Mouse (Mus musculus) heart, embryonic 15.5 days (tissue): Measurements from ENCODE around the gene Slc15a4. TPM values are rescaled to one million over a fixed set of nuclear protein-coding genes. Genes with fewer than 3 reads are reported as not detected.
A peak's percentile ranks its signal among the peaks of the same experiment; 100 is the strongest.

Source experiments
- ATAC-seq: fragments of 200-750 bp; cut with Nextera tagmentation; replicated peaks from 2 replicates; pipeline ENCODE4 v1.8.0; 2017; ENCODE audit warnings: low read depth, moderate TSS enrichment; ENCODE audit not compliant: insufficient number of reproducible peaks, insufficient read depth, low FRiP score
- H3K27ac ChIP-seq: fragments of 300-500 bp; sonication (generic); 2 replicates; pipeline ENCODE4 v1.5.1; 2015; ENCODE audit warnings: mild to moderate bottlenecking, inconsistent platforms
- H3K27me3 ChIP-seq: fragments of 300-500 bp; sonication (generic); 2 replicates; pipeline ENCODE4 v1.6.1; 2015; ENCODE audit warnings: inconsistent platforms
- H3K36me3 ChIP-seq: fragments of 300-500 bp; sonication (generic); 2 replicates; pipeline ENCODE4 v1.6.1; 2015; ENCODE audit warnings: mild to moderate bottlenecking, inconsistent platforms
- H3K4me1 ChIP-seq: fragments of 300-500 bp; sonication (generic); replicated peaks from 2 replicates; pipeline ENCODE4 v1.6.1; 2015; ENCODE audit warnings: inconsistent platforms
- H3K4me2 ChIP-seq: fragments of 300-500 bp; sonication (generic); 2 replicates; pipeline ENCODE4 v1.6.1; 2015; ENCODE audit warnings: inconsistent platforms, mild to moderate bottlenecking, moderate library complexity
- H3K4me3 ChIP-seq: fragments of 300-500 bp; sonication (generic); 2 replicates; pipeline ENCODE4 v1.5.1; 2015; ENCODE audit warnings: mild to moderate bottlenecking, inconsistent platforms
- H3K9ac ChIP-seq: fragments of 300-500 bp; sonication (generic); 2 replicates; pipeline ENCODE4 v1.6.1; 2015; ENCODE audit warnings: mild to moderate bottlenecking, inconsistent platforms
- H3K9me3 ChIP-seq: fragments of 300-500 bp; sonication (generic); replicated peaks from 2 replicates; pipeline ENCODE4 v1.6.1; 2016; ENCODE audit warnings: inconsistent platforms
- WGBS: fragments of 180-500 bp; shearing (Covaris S2); methylation state at CpG from one replicate; pipeline ENCODE4 v1.1.7; 2015; ENCODE audit warnings: mixed read lengths; 5-methylcytosine and 5-hydroxymethylcytosine counted together
- polyA plus RNA-seq: library from polyadenylated mRNA; unstranded; fragments of >200 nt; fragmentation: Nextera tagmentation; extraction: Ambion mirVana; gene quantifications from 2 replicates; pipeline ENCODE4 v1.2.1, GENCODE M21; 2015

Gene Slc15a4
- 16.6 and 20.5 TPM in 2 replicates for polyA plus RNA-seq

DNA sequence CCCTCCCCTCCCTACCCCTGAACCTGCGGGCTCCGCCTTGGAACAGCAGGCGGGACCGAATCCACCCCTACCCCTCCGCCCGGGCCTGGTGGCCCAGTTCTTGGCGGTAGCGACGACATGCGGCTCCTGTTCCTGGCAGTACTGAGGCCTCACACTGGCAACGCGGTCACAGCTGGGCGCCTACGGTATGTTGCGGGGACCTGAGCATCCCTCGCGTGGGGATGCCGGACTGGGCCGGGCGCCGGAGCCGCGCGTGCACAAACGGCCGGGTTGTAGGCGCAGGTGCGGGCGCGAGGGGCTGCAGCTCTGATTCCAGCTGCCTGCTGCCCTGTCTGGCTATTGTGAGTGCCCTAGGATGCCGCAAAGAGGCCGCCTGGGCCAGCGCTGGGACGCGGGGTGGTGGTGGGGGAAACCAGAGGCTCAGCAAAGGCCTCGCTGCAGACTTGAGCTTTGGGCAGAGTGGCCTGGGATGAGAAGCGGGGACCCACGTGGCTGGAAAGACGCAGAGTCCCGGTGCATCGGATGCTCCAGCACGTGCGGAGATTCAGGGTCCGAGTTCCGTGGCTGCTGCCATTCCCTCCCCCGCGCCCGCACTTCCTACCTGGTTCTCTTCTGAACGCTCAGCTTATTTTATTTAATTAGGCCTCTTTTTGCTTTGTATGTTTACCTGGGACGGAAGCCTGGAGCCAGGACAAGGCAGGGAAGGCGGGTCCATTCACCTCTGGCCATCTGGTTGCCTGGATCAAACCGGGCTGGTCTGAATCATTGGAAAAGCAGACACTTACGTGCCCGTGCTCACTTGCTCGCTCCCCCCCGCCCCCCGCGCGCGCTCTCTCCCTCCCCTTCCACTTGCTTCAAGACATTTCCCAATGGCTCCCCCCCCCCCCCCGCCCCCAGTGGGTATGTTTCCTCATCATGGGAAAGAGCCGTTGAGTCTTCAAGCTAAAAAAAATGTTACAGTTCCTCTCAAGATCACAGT is at the start of gene Slc15a4, which contains the start of gene Glt1d1:
Slc15a4 (minus strand) TSS at position 731 of the 979 bp plus-strand sequence.
Glt1d1 (plus strand) TSS at position 96 of the 979 bp plus-strand sequence.
- Histone ChIP-seq H3K4me2 (peak within 1 kb of the TSS; percentile 71), H3K9ac (no peak within 1 kb of the TSS; the same call in 1 of the 2 replicates), H3K4me3 (peak within 1 kb of the TSS; percentile 43), H3K9me3 (no peaks in the 10 kb centered on the region), H3K27ac (no peak within 1 kb of the TSS), H3K27me3 (peaks cover 41% of the 10 kb centered on the region), H3K4me1 (peaks cover 7% of the 10 kb centered on the region), H3K36me3 (no peaks in the 10 kb centered on the region)
- whole genome bisulfite sequencing: 1% methylated on average over 62 of the region's 62 CpGs
- peak; percentile 43; the same call in 1 of the 2 replicates for ATAC-seq

DNA sequence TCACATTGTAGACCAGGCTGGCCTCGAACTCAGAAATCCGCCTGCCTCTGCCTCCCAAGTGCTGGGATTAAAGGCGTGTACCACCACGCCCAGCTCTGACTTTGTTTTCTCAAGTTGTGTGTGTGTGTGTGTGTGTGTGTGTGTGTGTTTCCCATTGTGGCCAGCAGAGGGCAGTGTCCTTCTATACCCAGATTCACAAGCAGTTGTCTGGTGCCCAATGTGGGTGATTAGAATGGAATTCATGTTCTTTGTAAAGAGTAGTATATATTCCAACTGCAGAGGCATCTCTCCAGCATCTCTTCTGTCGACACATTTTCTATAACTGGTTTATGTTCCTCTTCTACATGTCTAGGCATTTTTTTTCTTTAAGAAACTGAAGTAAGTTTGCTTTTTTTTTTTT is 45.8 kb upstream of the Slc15a4 start:
- H3K9ac ChIP-seq: no peak overlapping the region
- H3K9me3 ChIP-seq: peaks cover 3% of the 10 kb centered on the region; the same call in 1 of the 2 replicates
- no peak for ATAC-seq
- H3K4me2 ChIP-seq: no peak overlapping the region
- no peaks in the 10 kb centered on the region for H3K4me1 ChIP-seq
- 90% methylated on average over 5 of the region's 5 CpGs for WGBS
- H3K36me3 ChIP-seq: no peaks in the 10 kb centered on the region
- no peak overlapping the region for H3K4me3 ChIP-seq
- H3K27ac ChIP-seq: no peak overlapping the region
- H3K27me3 ChIP-seq: no peaks in the 10 kb centered on the region

DNA sequence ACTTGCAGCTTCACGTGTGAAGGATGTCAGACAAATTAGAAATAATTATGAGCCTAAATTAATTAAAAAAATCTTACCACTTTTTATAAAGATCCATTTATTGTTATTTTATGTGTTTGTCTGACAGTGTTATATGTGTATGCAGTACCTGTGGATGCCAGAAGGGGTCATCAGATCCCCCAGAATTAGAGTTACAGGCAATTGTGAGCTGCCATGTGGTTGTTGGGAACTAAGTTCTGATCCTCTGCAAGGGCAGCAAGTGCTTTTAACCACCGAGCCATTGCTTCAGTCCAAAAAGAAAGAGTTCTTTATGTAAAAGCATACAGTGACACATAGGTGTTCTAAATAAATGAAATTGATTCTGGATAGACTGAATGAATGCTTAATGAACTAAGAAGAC is 44.9 kb upstream of the Slc15a4 start:
- no peak overlapping the region for H3K4me2 ChIP-seq
- no peak overlapping the region for H3K4me3 ChIP-seq
- H3K9me3 ChIP-seq: peaks cover 3% of the 10 kb centered on the region; the same call in 1 of the 2 replicates
- H3K27me3 ChIP-seq: no peaks in the 10 kb centered on the region
- H3K27ac ChIP-seq: no peak overlapping the region
- H3K9ac ChIP-seq: no peak overlapping the region
- H3K4me1 ChIP-seq: no peaks in the 10 kb centered on the region
- H3K36me3 ChIP-seq: no peaks in the 10 kb centered on the region
- 80% methylated on average over 2 of the region's 2 CpGs for WGBS
- ATAC-seq: no peak

DNA sequence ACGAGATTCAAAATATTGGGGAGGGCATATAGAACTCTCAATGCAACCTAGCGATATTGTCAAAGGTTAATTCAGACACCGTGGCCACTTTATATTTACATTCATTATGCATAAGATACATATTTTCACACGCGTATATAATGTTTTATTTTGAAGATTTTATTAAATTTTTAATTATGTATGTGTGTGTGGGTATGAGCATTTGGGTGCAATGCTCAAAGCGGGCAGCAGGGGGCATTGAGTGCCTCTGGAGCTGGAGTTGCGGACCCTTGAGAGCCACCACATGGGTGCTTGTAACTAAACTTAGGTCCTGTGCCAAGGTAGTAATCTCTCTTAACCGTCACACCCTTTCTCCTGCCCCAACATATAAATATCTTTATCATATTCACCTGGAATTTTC is 41.2 kb upstream of the Slc15a4 start:
- H3K27me3 ChIP-seq: no peaks in the 10 kb centered on the region
- no peak overlapping the region for H3K9ac ChIP-seq
- H3K4me3 ChIP-seq: no peak overlapping the region
- H3K36me3 ChIP-seq: no peaks in the 10 kb centered on the region
- no peak for ATAC-seq
- WGBS: 85% methylated on average over 8 of the region's 8 CpGs
- H3K4me2 ChIP-seq: no peak overlapping the region
- H3K27ac ChIP-seq: no peak overlapping the region
- peaks cover under 1% of the 10 kb centered on the region; the same call in 1 of the 2 replicates for H3K9me3 ChIP-seq
- no peaks in the 10 kb centered on the region for H3K4me1 ChIP-seq

DNA sequence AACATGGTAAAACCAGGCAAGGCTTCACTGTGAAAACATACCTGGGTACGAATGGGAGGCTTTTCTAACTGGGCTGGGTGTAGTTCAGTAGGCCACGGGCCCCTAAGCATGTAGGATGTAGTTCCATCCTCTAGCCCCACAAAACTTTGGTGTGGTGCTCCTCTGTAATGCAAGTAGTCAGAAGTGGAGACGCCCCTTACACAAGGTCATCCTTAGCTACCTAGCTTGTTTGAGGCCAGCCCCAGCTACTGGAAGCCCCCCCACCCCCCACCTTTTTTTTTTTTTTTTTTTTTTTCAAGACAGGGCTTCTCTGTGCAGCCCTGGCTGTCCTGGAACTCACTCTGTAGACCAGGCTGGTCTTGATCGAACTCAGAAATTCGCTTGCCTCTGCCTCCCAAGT is 28.3 kb upstream of the Slc15a4 start:
- Histone ChIP-seq H3K36me3 (no peaks in the 10 kb centered on the region), H3K4me2 (no peak overlapping the region), H3K27ac (no peak overlapping the region), H3K4me3 (no peak overlapping the region), H3K9ac (no peak overlapping the region), H3K9me3 (no peaks in the 10 kb centered on the region), H3K4me1 (no peaks in the 10 kb centered on the region), H3K27me3 (no peaks in the 10 kb centered on the region)
- no peak for ATAC-seq
- WGBS: 83% methylated on average over 5 of the region's 5 CpGs

DNA sequence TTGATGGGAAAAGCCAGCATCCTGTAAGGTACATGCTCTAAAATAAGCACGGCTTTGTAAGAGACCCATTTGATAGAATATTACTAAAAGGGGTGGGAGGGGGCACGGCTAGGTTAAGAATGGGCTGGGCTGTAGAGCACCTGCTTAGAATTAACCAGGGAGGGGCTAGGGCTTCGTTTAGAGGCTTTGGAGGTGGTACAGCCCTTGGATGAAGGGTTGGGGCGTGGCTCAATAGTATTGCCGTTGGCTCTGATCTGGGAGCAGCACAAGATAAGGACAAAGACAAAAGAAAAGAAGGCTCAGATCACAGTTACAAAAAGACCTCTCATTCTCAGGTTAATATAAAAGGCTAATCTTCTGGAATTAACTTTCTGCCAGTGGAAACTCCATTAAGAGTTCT is 27.6 kb upstream of the Slc15a4 start:
- no peak for ATAC-seq
- H3K9me3 ChIP-seq: no peaks in the 10 kb centered on the region
- H3K4me2 ChIP-seq: no peak overlapping the region
- H3K4me1 ChIP-seq: no peaks in the 10 kb centered on the region
- WGBS: 59% methylated on average over 5 of the region's 5 CpGs
- no peaks in the 10 kb centered on the region for H3K27me3 ChIP-seq
- H3K4me3 ChIP-seq: no peak overlapping the region
- H3K9ac ChIP-seq: no peak overlapping the region
- H3K27ac ChIP-seq: no peak overlapping the region
- no peaks in the 10 kb centered on the region for H3K36me3 ChIP-seq

DNA sequence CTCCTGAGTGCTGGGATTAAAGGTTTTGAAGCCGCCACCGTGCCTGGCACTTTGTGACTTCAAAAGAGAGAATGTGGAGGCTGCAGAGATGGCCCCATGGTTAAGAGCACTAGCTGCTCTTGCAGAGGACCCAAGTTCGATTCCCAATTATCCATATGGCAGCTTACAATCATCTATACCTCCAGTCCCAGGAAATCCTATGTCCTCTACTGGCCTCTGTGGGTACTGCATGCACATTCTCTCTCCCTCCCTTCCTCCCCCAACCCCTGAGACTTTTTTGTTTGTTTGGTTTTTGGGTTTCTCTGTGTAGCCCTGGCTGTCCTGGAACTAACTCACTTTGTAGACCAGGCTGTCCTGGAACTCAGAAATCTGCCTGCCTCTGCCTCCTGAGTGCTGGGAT is 26.6 kb upstream of the Slc15a4 start:
- WGBS: 70% methylated on average over 3 of the region's 3 CpGs
- H3K4me1 ChIP-seq: no peaks in the 10 kb centered on the region

DNA sequence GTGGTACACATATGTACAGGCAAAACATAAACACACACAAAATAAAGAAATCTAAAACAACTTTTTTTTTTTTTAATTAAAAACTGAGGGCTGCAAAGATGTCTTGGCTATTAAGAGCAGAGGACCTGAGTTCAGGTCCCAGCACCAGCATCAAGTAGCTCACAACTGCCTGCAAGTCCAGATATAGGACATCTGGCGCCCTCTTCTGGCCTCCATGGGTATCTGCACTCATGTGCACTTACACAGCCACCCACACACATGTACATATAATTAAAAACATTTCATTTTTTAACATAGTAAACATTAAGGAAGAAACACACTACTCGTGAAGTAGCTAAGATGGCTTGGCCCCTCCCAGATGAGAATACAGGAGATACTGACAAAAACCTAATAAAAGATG is 25.6 kb upstream of the Slc15a4 start:
- Histone ChIP-seq H3K9me3 (no peaks in the 10 kb centered on the region), H3K36me3 (no peaks in the 10 kb centered on the region), H3K9ac (no peak overlapping the region), H3K4me3 (no peak overlapping the region), H3K27me3 (no peaks in the 10 kb centered on the region), H3K27ac (no peak overlapping the region), H3K4me1 (no peaks in the 10 kb centered on the region), H3K4me2 (no peak overlapping the region)
- 65% methylated on average over 2 of the region's 2 CpGs for WGBS
- no peak for ATAC-seq

More for the DNA sequence above, 26.6 kb upstream of the Slc15a4 start:
- Histone ChIP-seq H3K4me2 (no peak overlapping the region), H3K4me3 (no peak overlapping the region), H3K9me3 (no peaks in the 10 kb centered on the region), H3K27me3 (no peaks in the 10 kb centered on the region), H3K9ac (no peak overlapping the region), H3K27ac (no peak overlapping the region), H3K36me3 (no peaks in the 10 kb centered on the region)
- ATAC-seq: no peak

DNA sequence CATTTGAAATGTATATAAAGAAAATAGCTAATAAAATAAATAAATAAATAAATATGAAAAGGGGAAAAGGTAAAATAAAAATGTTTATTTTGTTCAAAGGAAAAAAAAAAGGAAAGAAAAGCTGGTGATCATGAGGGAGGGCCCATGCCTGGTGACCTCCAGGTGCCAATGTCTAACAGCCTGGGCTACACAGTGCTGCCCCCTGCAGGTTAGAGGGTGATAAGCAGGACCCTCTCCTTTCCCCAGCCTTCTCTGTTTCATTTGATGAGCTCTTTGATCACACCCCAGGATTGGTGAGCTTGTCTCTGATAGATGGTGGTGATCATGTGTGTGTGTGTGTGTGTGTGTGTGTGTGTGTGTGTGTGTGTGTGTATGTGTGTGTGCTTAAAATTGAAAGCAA is 16.4 kb upstream of the Slc15a4 start:
- H3K27me3 ChIP-seq: no peaks in the 10 kb centered on the region
- no peaks in the 10 kb centered on the region for H3K9me3 ChIP-seq
- H3K4me3 ChIP-seq: no peak overlapping the region
- H3K4me2 ChIP-seq: no peak overlapping the region
- no peak for ATAC-seq
- no peak overlapping the region for H3K27ac ChIP-seq
- H3K9ac ChIP-seq: no peak overlapping the region
- no peaks in the 10 kb centered on the region for H3K36me3 ChIP-seq
- H3K4me1 ChIP-seq: no peaks in the 10 kb centered on the region

DNA sequence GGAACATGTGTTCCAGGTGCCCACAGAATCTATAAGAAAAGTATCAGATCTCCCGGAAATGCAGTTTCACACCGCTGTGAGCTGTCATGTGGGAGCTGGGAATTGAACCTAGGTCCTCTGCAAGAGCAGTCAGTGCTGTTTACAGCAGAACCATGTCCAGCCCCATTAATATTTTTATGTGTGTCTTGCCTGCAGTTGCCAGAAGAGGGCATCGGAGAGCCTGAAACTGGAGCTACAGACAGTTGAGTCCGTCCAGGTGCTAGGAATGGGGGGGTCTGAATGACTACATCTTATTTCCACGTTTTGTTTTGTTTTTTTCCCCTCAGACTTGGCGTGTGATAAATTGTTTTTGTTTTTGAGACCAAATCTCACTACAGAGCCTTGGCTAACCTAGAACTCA is 15.3 kb upstream of the Slc15a4 start:
- H3K27me3 ChIP-seq: no peaks in the 10 kb centered on the region
- no peak overlapping the region for H3K4me3 ChIP-seq
- 67% methylated on average over 6 of the region's 6 CpGs for WGBS
- no peaks in the 10 kb centered on the region for H3K4me1 ChIP-seq
- ATAC-seq: no peak
- no peaks in the 10 kb centered on the region for H3K9me3 ChIP-seq
- no peak overlapping the region for H3K4me2 ChIP-seq
- no peak overlapping the region for H3K27ac ChIP-seq
- no peak overlapping the region for H3K9ac ChIP-seq
- H3K36me3 ChIP-seq: no peaks in the 10 kb centered on the region

DNA sequence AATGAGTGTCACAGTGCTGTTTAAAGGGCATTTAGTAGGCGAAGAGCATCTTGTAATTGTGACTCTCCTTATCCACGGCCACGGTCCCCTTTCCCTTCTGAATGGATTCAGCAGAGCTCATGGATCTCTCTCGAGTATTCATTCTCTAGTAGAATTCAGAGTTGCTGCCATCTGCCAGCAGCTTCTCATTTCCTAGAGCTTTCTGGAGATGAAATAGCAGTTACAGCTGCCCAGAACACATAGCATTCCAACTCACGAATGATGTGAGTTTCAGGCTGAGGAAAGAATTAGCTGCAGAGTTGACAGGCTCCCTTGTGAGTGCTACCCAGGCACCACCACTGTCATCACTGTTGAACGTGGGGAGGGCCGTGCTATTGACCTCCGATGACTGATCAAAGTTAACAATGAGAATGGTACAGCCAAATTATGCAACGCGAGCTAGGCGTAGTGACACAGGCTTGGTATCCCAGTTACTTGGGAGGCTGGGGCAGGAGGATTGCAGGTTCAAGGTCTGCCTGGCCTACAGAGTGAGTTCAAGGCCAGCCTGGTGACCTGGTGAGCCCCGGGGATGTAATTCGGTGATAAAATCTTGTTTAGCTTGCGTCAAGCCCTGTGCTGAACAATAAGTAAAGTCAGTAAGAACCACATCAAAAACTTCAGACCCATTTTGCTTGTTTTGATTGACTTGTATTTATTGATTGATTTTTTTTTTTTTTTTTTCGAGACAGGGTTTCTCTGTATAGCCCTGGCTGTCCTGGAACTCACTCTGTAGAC is 8.7 kb upstream of the Slc15a4 start:
- ATAC-seq: no peak
- 84% methylated on average over 15 of the region's 15 CpGs for WGBS
- H3K4me1 ChIP-seq: no peaks in the 10 kb centered on the region
- no peak overlapping the region for H3K4me2 ChIP-seq
- 0 out of 2 replicates have a peak, but pooled peaks cover 7% of the 10 kb centered on the region for H3K9me3 ChIP-seq
- H3K27me3 ChIP-seq: no peaks in the 10 kb centered on the region
- no peak overlapping the region for H3K4me3 ChIP-seq
- no peaks in the 10 kb centered on the region for H3K36me3 ChIP-seq
- no peak overlapping the region for H3K9ac ChIP-seq
- no peak overlapping the region for H3K27ac ChIP-seq
